Mouse (Mus musculus): ENCODE results near the gene Rasa2. TPM values are rescaled to one million over a fixed set of nuclear protein-coding genes. Genes with fewer than 3 reads are reported as not detected.

The Rasa2 gene
- polyA plus RNA-seq, 1 experiment from 2014 or later, result 24.3 TPM

DNA sequence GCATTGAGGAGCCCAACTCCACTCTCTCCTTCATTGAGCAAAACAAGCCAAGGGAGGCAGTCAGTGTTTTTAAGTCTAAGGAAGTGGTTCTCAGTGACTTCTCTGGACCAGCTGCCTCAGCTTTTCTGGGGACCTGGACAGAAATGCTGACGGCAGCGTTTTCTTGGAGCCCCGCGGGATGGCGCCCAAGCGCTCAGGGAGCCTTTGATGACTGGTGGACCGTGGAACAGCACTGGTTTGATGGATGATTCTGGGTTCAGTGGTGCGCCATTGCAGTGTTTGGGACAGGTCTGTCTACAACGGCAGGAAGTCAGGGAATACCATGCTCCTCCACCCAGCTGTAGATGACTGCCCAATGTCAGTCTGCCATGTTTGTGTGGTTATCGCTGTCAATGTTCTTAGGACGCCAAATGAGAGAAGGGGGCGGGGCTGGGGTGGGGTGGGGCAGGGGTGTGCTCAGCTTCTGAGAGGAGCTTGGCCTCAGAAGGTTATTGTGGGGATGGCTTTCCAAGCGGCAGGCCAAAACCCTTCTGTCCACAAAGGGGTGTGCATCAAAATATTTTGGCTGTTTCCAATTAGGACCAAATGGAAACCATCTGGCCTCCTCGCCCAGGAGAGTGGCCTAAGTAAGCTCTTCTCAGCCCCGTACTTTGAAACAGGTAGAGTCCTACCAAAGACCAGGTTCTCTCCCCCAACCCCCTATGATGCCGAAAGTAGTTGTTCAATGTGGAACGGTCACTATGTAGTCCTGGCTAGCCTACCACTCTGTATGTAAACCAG is 127.1 kb downstream of the Rasa2 start:
- no peaks in the 10 kb centered on the region for H3K27me3 ChIP-seq (ENCODE audit: control insufficient read depth, insufficient read depth, low read length)
- peaks cover 4% of the 10 kb centered on the region; the same call in 1 of the 2 replicates for H3K4me1 ChIP-seq (ENCODE audit: control insufficient read depth, insufficient read depth, low read length)
- no peak overlapping the region for H3K9ac ChIP-seq (replicated peaks; ENCODE audit: low read depth, low read length)
- no peaks in the 10 kb centered on the region for H3K9me3 ChIP-seq (ENCODE audit: control insufficient read depth, low read depth, low read length)
- 82% methylated on average over 17 of the region's 17 CpGs for WGBS
- H3K4me3 ChIP-seq (ENCODE audit: low read depth, low read length), result no peak overlapping the region
- H3K4me2 ChIP-seq (replicated peaks; ENCODE audit: low read depth, low read length), result no peak overlapping the region
- H3K36me3 ChIP-seq (ENCODE audit: control insufficient read depth, insufficient read depth, low read length), result no peaks in the 10 kb centered on the region
- ATAC-seq (ENCODE audit: insufficient number of reproducible peaks, insufficient read depth, low FRiP score, low read depth), result no peak
- no peak overlapping the region for H3K27ac ChIP-seq (ENCODE audit: low read length)

GRCm38 (mm10) chr9:96502856-96503610 is 128.4 kb downstream of the Rasa2 start:
- no peak; the same call in 1 of the 2 replicates for ATAC-seq (ENCODE audit: insufficient number of reproducible peaks, insufficient read depth, low FRiP score, low read depth)
- no peaks in the 10 kb centered on the region for H3K36me3 ChIP-seq (ENCODE audit: control insufficient read depth, insufficient read depth, low read length)
- no peak overlapping the region for H3K27ac ChIP-seq (ENCODE audit: low read length)
- no peak overlapping the region for H3K4me2 ChIP-seq (replicated peaks; ENCODE audit: low read depth, low read length)
- 72% methylated on average over 6 of the region's 6 CpGs for WGBS
- H3K9ac ChIP-seq (replicated peaks; ENCODE audit: low read depth, low read length), result no peak overlapping the region
- H3K4me1 ChIP-seq (ENCODE audit: control insufficient read depth, insufficient read depth, low read length), result peaks cover 4% of the 10 kb centered on the region; the same call in 1 of the 2 replicates
- no peaks in the 10 kb centered on the region for H3K27me3 ChIP-seq (ENCODE audit: control insufficient read depth, insufficient read depth, low read length)
- no peak overlapping the region for H3K4me3 ChIP-seq (ENCODE audit: low read depth, low read length)
- no peaks in the 10 kb centered on the region for H3K9me3 ChIP-seq (ENCODE audit: control insufficient read depth, low read depth, low read length)

GRCm38 (mm10) chr9:96501217-96501616 is 130.2 kb downstream of the Rasa2 start:
- WGBS, result 32% methylated on average over 7 of the region's 7 CpGs
- Histone ChIP-seq H3K9ac (replicated peaks; ENCODE audit: low read depth, low read length) (no peak overlapping the region), H3K27ac (ENCODE audit: low read length) (no peak overlapping the region)

DNA sequence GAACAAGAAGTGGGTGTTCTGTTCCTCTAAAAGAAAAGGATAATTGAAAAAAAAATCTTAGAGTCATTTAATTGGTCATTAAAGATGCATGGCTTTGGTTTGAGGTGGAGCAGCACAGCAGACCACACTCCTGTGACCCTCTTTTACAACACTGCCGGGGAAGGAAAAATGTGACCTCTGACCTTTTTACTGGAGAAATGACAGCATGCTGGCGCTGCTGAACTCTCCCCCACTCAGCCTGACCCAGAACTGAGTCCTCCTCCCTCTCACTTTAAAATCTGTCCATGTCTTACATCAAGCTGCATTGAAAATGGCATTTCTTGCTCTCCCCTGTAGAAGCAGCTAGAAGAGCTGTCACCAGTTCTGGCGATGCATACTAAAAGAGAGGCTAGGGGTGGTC is 138.2 kb downstream of the Rasa2 start:
- Histone ChIP-seq H3K4me3 (ENCODE audit: low read depth, low read length) (no peak overlapping the region), H3K36me3 (ENCODE audit: control insufficient read depth, insufficient read depth, low read length) (no peaks in the 10 kb centered on the region), H3K27me3 (ENCODE audit: control insufficient read depth, insufficient read depth, low read length) (no peaks in the 10 kb centered on the region), H3K4me2 (replicated peaks; ENCODE audit: low read depth, low read length) (no peak overlapping the region), H3K27ac (ENCODE audit: low read length) (no peak overlapping the region), H3K4me1 (ENCODE audit: control insufficient read depth, insufficient read depth, low read length) (no peaks in the 10 kb centered on the region), H3K9me3 (ENCODE audit: control insufficient read depth, low read depth, low read length) (no peaks in the 10 kb centered on the region), H3K9ac (replicated peaks; ENCODE audit: low read depth, low read length) (no peak overlapping the region)
- WGBS, result 30% methylated on average over 3 of the region's 3 CpGs
- no peak for ATAC-seq (ENCODE audit: insufficient number of reproducible peaks, insufficient read depth, low FRiP score, low read depth)

More at GRCm38 (mm10) chr9:96501217-96501616, 130.2 kb downstream of the Rasa2 start:
- Histone ChIP-seq H3K4me3 (ENCODE audit: low read depth, low read length) (no peak overlapping the region), H3K27me3 (ENCODE audit: control insufficient read depth, insufficient read depth, low read length) (no peaks in the 10 kb centered on the region), H3K9me3 (ENCODE audit: control insufficient read depth, low read depth, low read length) (no peaks in the 10 kb centered on the region), H3K36me3 (ENCODE audit: control insufficient read depth, insufficient read depth, low read length) (no peaks in the 10 kb centered on the region), H3K4me2 (replicated peaks; ENCODE audit: low read depth, low read length) (no peak overlapping the region), H3K4me1 (ENCODE audit: control insufficient read depth, insufficient read depth, low read length) (peaks cover 4% of the 10 kb centered on the region; the same call in 1 of the 2 replicates)
- no peak for ATAC-seq (ENCODE audit: insufficient number of reproducible peaks, insufficient read depth, low FRiP score, low read depth)

DNA sequence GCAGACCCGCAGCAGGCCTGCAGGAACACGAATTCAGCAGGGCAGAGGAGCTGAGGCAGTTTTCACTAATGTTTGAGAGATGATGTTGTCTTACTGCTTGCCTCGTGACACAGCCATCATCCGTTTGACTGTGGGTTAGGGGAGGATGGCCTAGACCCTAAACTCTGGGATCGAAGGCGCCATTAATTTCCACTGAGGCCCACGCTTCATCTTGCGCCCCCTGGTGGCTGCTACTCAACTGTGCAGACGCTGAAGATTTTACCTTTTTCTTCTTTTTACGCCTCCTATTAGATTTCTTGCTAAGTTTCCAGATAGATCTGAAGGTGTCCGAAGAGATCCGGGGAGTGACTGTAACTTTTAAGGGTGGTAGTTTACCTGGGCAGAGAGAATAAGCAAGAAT is 139.6 kb downstream of the Rasa2 start:
- Histone ChIP-seq H3K36me3 (ENCODE audit: control insufficient read depth, insufficient read depth, low read length) (no peaks in the 10 kb centered on the region), H3K9me3 (ENCODE audit: control insufficient read depth, low read depth, low read length) (no peaks in the 10 kb centered on the region), H3K4me2 (replicated peaks; ENCODE audit: low read depth, low read length) (no peak overlapping the region), H3K4me3 (ENCODE audit: low read depth, low read length) (no peak overlapping the region), H3K27me3 (ENCODE audit: control insufficient read depth, insufficient read depth, low read length) (no peaks in the 10 kb centered on the region), H3K4me1 (ENCODE audit: control insufficient read depth, insufficient read depth, low read length) (no peaks in the 10 kb centered on the region), H3K27ac (ENCODE audit: low read length) (no peak overlapping the region), H3K9ac (replicated peaks; ENCODE audit: low read depth, low read length) (no peak overlapping the region)
- 35% methylated on average over 12 of the region's 12 CpGs for WGBS
- no peak for ATAC-seq (ENCODE audit: insufficient number of reproducible peaks, insufficient read depth, low FRiP score, low read depth)

Other genes with a start within 250 kb of the Rasa2 start
- 250 and 254 TPM in 2 replicates for gene Rnf7, start 152.9 kb downstream of the Rasa2 start, polyA plus RNA-seq (2014; fragmentation: Nextera tagmentation; extraction: Ambion mirVana)
- not detected in 2 replicates for gene Gm28729, start 106.4 kb downstream of the Rasa2 start, polyA plus RNA-seq (2014; fragmentation: Nextera tagmentation; extraction: Ambion mirVana)
- 23.0 and 25.5 TPM in 2 replicates for gene Zbtb38, start 121.2 kb upstream of the Rasa2 start, polyA plus RNA-seq (2014; fragmentation: Nextera tagmentation; extraction: Ambion mirVana)

Measured in stomach, embryonic 14.5 days (tissue).